Mouse (Mus musculus): Measurements from ENCODE around the gene Myrfl.

- TF ChIP-seq GATA1 (IDR thresholded peaks at IDR 0.05; ENCODE audit: low read length) (no peak), TAL1 (IDR thresholded peaks at IDR 0.05; ENCODE audit: low read length) (no peak)
Measured at GRCm38 (mm10) chr10:116742189-116742588, 154.5 kb downstream of the Myrfl start.
